Mouse (Mus musculus) urinary bladder, postnatal 14 days (tissue): ENCODE data around the gene Krtap1-5.
"Not testable (repeated sequence)": the region's sequence is repeated elsewhere in the genome, so short reads cannot be mapped to it uniquely, and the experiment has no call there.

Experiments used
- DNase-seq: peaks from one replicate; pipeline ENCODE4 v3.0.0; 2021; ENCODE audit warnings: low spot score

The Krtap1-5 gene

GRCm38 (mm10) chr11:99580636-99581035 lies at the start of gene Krtap1-5:
Gene Krtap1-5 (minus strand): TSS chr11:99581016.
- no peak for DNase-seq

- no peak for DNase-seq
Observed at GRCm38 (mm10) chr11:99628138-99628537, 47.3 kb upstream of the Krtap1-5 start, which contains the start of gene Krtap4-1. Gene Krtap4-1 (minus strand): TSS chr11:99628238.

GRCm38 (mm10) chr11:99620335-99620734 lies 39.5 kb upstream of the Krtap1-5 start, which contains the start of gene Gm11562:
Gene Gm11562 (minus strand): TSS chr11:99620435.
- no peak for DNase-seq

- no peak for DNase-seq
Observed at GRCm38 (mm10) chr11:99614796-99615363, 34.1 kb upstream of the Krtap1-5 start, which contains the start of gene Krtap2-4. Gene Krtap2-4 (minus strand): TSS chr11:99614846.

GRCm38 (mm10) chr11:99610089-99610488 lies 29.3 kb upstream of the Krtap1-5 start, which contains the start of gene Gm11937:
Gene Gm11937 (minus strand): TSS chr11:99610189.
- not testable (repeated sequence) for DNase-seq

- no peak for DNase-seq
Observed at GRCm38 (mm10) chr11:99609126-99609525, 28.3 kb upstream of the Krtap1-5 start.

- DNase-seq: not testable (repeated sequence)
Observed at GRCm38 (mm10) chr11:99603208-99603607, 22.4 kb upstream of the Krtap1-5 start, which contains the start of gene Gm11938. Gene Gm11938 (minus strand): TSS chr11:99603308.

- DNase-seq: not testable (repeated sequence)
Observed at GRCm38 (mm10) chr11:99597742-99598141, 16.9 kb upstream of the Krtap1-5 start, which contains the start of gene Krtap9-3. Gene Krtap9-3 (minus strand): TSS chr11:99598105.

GRCm38 (mm10) chr11:99590981-99591380 lies 10.2 kb upstream of the Krtap1-5 start, which contains the start of gene Krtap1-3:
Gene Krtap1-3 (minus strand): TSS chr11:99591339.
- no peak for DNase-seq

- no peak for DNase-seq
Observed at GRCm38 (mm10) chr11:99585096-99585495, 4.3 kb upstream of the Krtap1-5 start.

GRCm38 (mm10) chr11:99583245-99583704 lies 2.5 kb upstream of the Krtap1-5 start, which contains the start of gene Krtap1-4:
Gene Krtap1-4 (minus strand): TSS chr11:99583654.
- no peak for DNase-seq

GRCm38 (mm10) chr11:99581564-99581963 lies 748 bp upstream of the Krtap1-5 start:
- DNase-seq: no peak

- no peak for DNase-seq
Observed at GRCm38 (mm10) chr11:99581051-99581450, 235 bp upstream of the Krtap1-5 start.

- DNase-seq: peak; percentile 85
Observed at GRCm38 (mm10) chr11:99574106-99574505, 6.7 kb downstream of the Krtap1-5 start.

- DNase-seq: no peak
Observed at GRCm38 (mm10) chr11:99573164-99573563, 7.7 kb downstream of the Krtap1-5 start.

- no peak for DNase-seq
Observed at GRCm38 (mm10) chr11:99566530-99566929, 14.3 kb downstream of the Krtap1-5 start, which contains the start of gene Krtap3-1. Gene Krtap3-1 (minus strand): TSS chr11:99566630.

- DNase-seq: no peak
Observed at GRCm38 (mm10) chr11:99562580-99562979, 18.2 kb downstream of the Krtap1-5 start.

GRCm38 (mm10) chr11:99559366-99559765 lies 21.4 kb downstream of the Krtap1-5 start, which contains the start of gene Gm11939:
Gene Gm11939 (minus strand): TSS chr11:99559466.
- DNase-seq: no peak

GRCm38 (mm10) chr11:99557976-99558745 lies 22.7 kb downstream of the Krtap1-5 start:
- DNase-seq: no peak

- no peak for DNase-seq
Observed at GRCm38 (mm10) chr11:99556753-99557152, 24.1 kb downstream of the Krtap1-5 start, which contains the start of gene Krtap3-2. Gene Krtap3-2 (minus strand): TSS chr11:99556853.

GRCm38 (mm10) chr11:99556195-99556594 lies 24.6 kb downstream of the Krtap1-5 start:
- DNase-seq: no peak

- no peak for DNase-seq
Observed at GRCm38 (mm10) chr11:99550765-99551164, 30.1 kb downstream of the Krtap1-5 start, which contains the start of gene Krtap3-3. Gene Krtap3-3 (minus strand): TSS chr11:99550865.
